Mouse (Mus musculus) neural tube, embryonic 14.5 days (tissue): ENCODE results near the gene Ccl2. TPM values are rescaled to one million over a fixed set of nuclear protein-coding genes. Genes with fewer than 3 reads are reported as not detected.

Experiments
- ATAC-seq: fragments of 200-750 bp; cut with Nextera tagmentation; 2 replicates; pipeline ENCODE4 v1.8.0; 2017; ENCODE audit warnings: low read depth, mild to moderate bottlenecking, moderate TSS enrichment, moderate library complexity
- H3K27ac ChIP-seq: fragments of 300-500 bp; sonication (generic); 2 replicates; pipeline ENCODE4 v1.5.1; 2014; ENCODE audit warnings: low read depth, mild to moderate bottlenecking, control low read depth, low read length, moderate library complexity, mixed read lengths
- H3K27me3 ChIP-seq: fragments of 300-500 bp; sonication (generic); 2 replicates; pipeline ENCODE4 v1.6.1; 2014; ENCODE audit warnings: low read length; ENCODE audit not compliant: control insufficient read depth, insufficient read depth
- H3K36me3 ChIP-seq: fragments of 300-500 bp; sonication (generic); 2 replicates; pipeline ENCODE4 v1.6.1; 2014; ENCODE audit warnings: low read length, mixed read lengths; ENCODE audit not compliant: control insufficient read depth, insufficient read depth
- H3K4me1 ChIP-seq: fragments of 300-500 bp; sonication (generic); 2 replicates; pipeline ENCODE4 v1.6.1; 2014; ENCODE audit warnings: low read length; ENCODE audit not compliant: control insufficient read depth, insufficient read depth
- H3K4me2 ChIP-seq: fragments of 300-500 bp; sonication (generic); 2 replicates; pipeline ENCODE4 v1.6.1; 2014; ENCODE audit warnings: mild to moderate bottlenecking, low read depth, low read length, control low read depth
- H3K4me3 ChIP-seq: fragments of 300-500 bp; sonication (generic); 2 replicates; pipeline ENCODE4 v1.5.1; 2014; ENCODE audit warnings: low read depth, low read length, control low read depth, mixed read lengths
- H3K9ac ChIP-seq: fragments of 300-500 bp; sonication (generic); replicated peaks from 2 replicates; pipeline ENCODE4 v1.6.1; 2014; ENCODE audit warnings: low read depth, mild to moderate bottlenecking, control low read depth, low read length, mixed read lengths
- H3K9me3 ChIP-seq: fragments of 300-500 bp; sonication (generic); 2 replicates; pipeline ENCODE4 v1.6.1; 2016; ENCODE audit warnings: low read length; ENCODE audit not compliant: control insufficient read depth
- WGBS: fragments of 180-500 bp; shearing (Covaris S2); extraction: QIAGEN DNeasy Blood & Tissue Kit; methylation state at CpG from one replicate; pipeline ENCODE4 v1.1.7; 2014; 5-methylcytosine and 5-hydroxymethylcytosine counted together
- polyA plus RNA-seq: library from polyadenylated mRNA; unstranded; fragments of >200 nt; fragmentation: Nextera tagmentation; extraction: Ambion mirVana; gene quantifications from 2 replicates; pipeline ENCODE4 v1.2.1, GENCODE M21; 2014

Gene Ccl2
- polyA plus RNA-seq, 1 experiment from 2014 or later, result 0.52 TPM

DNA sequence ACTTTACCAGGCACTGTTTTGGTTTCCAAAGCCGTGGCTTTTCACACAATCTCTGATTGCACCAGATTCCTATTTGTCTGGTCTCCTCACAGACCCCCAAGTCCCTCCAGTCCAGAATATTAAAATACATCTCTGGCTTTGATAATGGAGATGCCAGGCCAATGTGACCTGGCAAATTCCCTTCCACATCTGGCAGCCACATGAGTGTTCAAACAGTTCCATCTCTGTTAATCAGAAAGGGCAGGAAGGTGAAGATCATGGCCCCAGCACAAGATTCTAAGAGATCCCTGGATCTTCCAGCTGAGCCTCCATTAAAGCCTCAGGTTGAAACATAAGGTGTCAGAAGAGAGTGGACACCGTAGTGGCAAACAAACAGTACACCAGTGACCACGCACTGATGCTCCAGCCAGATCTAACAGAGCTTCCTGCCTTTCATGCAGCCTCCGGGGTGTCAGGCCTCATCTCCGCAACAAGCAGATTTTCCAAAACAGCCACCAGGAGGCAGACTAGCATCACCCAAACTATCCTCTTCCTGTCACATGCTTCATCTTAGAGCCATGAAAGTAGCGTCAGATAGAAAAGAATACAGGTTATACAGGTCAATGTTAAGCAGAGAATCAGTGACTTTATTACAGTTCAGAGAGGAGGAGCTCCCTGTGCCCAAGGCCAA, 12.5 kb downstream of the Ccl2 start:
- H3K36me3 ChIP-seq, result no peaks in the 10 kb centered on the region
- no peak overlapping the region for H3K4me2 ChIP-seq
- 45% methylated on average over 6 of the region's 6 CpGs for WGBS
- no peak for ATAC-seq
- H3K27ac ChIP-seq, result no peak overlapping the region
- H3K4me3 ChIP-seq, result no peak overlapping the region
- no peaks in the 10 kb centered on the region for H3K4me1 ChIP-seq
- no peaks in the 10 kb centered on the region for H3K9me3 ChIP-seq
- H3K9ac ChIP-seq, result no peak overlapping the region
- no peaks in the 10 kb centered on the region for H3K27me3 ChIP-seq

DNA sequence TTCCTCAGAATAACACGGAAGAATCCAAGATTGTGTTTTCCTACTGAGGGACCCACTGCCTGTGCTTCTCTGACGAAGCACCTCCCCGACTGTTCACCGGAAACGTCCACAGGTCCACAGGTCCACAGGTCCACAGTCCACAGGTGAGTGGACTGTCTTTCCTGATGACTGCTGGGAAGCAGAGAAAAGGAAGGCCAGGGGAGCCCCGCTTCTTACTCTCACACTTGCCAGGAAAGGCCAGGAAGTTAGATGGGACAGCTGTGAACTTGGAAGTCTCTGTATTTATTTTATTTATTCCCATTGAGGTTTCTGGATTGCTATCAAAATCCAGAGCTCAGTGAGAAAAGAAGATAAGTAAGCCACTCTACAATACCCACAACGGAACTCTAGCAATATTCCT, 18.5 kb downstream of the Ccl2 start:
- WGBS, result 87% methylated on average over 7 of the region's 7 CpGs
- ATAC-seq, result no peak
- H3K4me3 ChIP-seq, result no peak overlapping the region

DNA sequence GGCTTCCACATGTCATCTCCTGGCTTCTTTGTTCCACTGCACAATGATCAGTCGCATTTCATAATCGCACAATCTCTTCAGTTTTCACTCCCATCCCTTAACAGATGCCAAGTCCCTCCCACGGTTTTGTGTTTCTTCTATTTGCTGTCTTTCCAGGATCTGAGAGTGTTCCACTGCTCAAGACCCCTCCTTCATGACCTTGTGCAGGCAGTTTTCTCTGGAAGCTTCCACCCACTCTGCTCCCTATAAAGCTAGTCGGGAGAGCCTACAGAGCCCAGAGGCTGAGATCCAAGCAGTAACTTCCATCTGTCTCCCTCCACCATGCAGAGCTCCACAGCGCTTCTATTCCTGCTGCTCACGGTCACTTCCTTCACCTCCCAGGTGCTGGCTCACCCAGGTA, 22.3 kb downstream of the Ccl2 start, which contains the start of gene Ccl11:
Gene Ccl11 (plus strand): TSS at position 178 of the 400 bp plus-strand sequence.
- no peak within 1 kb of the TSS for H3K4me2 ChIP-seq
- no peaks in the 10 kb centered on the region for H3K9me3 ChIP-seq
- no peak within 1 kb of the TSS for H3K27ac ChIP-seq
- 83% methylated on average over 6 of the region's 6 CpGs for WGBS
- H3K4me1 ChIP-seq, result no peaks in the 10 kb centered on the region
- H3K27me3 ChIP-seq, result no peaks in the 10 kb centered on the region
- H3K4me3 ChIP-seq, result no peak within 1 kb of the TSS
- ATAC-seq, result no peak
- H3K9ac ChIP-seq, result no peak within 1 kb of the TSS
- no peaks in the 10 kb centered on the region for H3K36me3 ChIP-seq

More for the DNA sequence above, 18.5 kb downstream of the Ccl2 start:
- Histone ChIP-seq H3K9me3 (no peaks in the 10 kb centered on the region), H3K4me2 (no peak overlapping the region), H3K36me3 (no peaks in the 10 kb centered on the region), H3K9ac (no peak overlapping the region), H3K27me3 (no peaks in the 10 kb centered on the region), H3K4me1 (no peaks in the 10 kb centered on the region), H3K27ac (no peak overlapping the region)

DNA sequence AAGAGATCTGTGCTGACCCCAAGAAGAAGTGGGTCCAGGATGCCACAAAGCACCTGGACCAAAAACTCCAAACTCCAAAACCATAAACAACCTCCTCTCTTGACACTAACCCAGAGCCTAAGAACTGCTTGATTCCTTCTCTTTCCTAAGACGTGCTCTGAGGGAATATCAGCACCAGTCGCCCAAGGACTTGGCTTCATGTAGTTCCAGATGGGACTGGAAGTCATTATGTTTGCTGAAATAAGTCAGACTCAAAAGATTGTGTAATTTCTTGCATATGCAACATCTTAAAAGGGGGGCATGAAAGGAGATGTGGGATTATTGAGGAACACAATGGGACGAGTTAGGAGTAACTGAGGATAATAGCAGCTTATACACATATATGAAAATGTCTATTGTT, 26.9 kb downstream of the Ccl2 start:
- 83% methylated on average over 3 of the region's 3 CpGs for WGBS
- ATAC-seq, result no peak
- no peak overlapping the region for H3K27ac ChIP-seq
- H3K36me3 ChIP-seq, result no peaks in the 10 kb centered on the region
- H3K4me3 ChIP-seq, result no peak overlapping the region
- no peak overlapping the region for H3K4me2 ChIP-seq
- no peaks in the 10 kb centered on the region for H3K27me3 ChIP-seq
- no peaks in the 10 kb centered on the region for H3K4me1 ChIP-seq
- no peak overlapping the region for H3K9ac ChIP-seq
- no peaks in the 10 kb centered on the region for H3K9me3 ChIP-seq

DNA sequence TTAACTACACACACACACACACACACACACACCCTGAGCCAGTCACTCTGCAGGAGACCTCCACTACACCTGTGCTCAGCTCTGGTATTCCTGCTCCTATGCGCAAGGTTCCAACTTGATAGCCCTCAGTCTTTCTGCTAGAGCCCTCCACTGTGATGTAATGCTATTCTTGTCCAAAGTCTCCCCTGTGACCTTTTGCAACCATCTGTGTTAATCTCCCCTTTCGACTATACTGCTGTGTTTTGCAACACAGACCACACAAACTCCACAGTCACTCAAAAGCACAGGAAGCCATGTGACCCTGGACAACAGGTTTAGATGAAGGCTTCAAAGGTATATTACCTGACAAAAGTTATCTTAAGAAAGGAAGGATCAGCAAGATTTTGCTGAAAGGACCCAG, 28.1 kb downstream of the Ccl2 start:
- WGBS, result 85% methylated on average over 2 of the region's 2 CpGs
- no peaks in the 10 kb centered on the region for H3K9me3 ChIP-seq
- H3K9ac ChIP-seq, result no peak overlapping the region
- no peaks in the 10 kb centered on the region for H3K36me3 ChIP-seq
- no peak overlapping the region for H3K4me2 ChIP-seq
- no peaks in the 10 kb centered on the region for H3K4me1 ChIP-seq
- no peak for ATAC-seq
- no peak overlapping the region for H3K27ac ChIP-seq
- no peaks in the 10 kb centered on the region for H3K27me3 ChIP-seq
- H3K4me3 ChIP-seq, result no peak overlapping the region

DNA sequence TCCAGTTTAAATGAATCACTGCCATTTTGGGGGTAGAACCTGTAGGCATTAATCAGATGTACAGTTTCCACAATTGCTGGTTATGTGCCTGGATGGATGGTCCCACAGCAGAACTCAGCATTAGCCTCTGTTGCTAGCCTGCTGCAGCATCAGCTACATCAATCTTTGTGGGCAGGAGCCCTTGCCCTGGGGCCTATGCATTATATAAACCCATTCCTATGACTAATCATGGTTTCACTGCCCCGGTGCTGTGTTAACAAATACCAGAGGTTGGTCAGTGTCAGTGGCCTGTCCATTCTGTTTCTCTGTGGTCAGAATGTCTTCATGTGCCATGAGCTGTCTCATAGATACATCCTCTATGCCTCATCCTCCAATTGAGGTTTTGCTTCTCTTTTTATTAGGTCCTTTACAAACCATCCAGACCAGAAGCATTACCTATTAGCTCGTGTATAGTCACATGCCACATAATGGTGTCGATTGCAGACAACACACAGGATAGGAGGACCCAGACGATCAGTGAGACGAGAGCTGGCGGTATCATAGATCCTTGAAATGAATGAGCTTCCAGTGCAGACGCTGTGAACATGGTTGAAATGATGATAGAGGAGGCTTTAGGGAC, 31.7 kb downstream of the Ccl2 start:
- H3K27me3 ChIP-seq, result no peaks in the 10 kb centered on the region
- H3K4me1 ChIP-seq, result no peaks in the 10 kb centered on the region
- no peak overlapping the region for H3K4me3 ChIP-seq
- no peak overlapping the region for H3K27ac ChIP-seq
- H3K9me3 ChIP-seq, result no peaks in the 10 kb centered on the region
- no peak overlapping the region for H3K4me2 ChIP-seq
- no peaks in the 10 kb centered on the region for H3K36me3 ChIP-seq
- ATAC-seq, result no peak
- WGBS, result 76% methylated on average over 7 of the region's 7 CpGs
- no peak overlapping the region for H3K9ac ChIP-seq

DNA sequence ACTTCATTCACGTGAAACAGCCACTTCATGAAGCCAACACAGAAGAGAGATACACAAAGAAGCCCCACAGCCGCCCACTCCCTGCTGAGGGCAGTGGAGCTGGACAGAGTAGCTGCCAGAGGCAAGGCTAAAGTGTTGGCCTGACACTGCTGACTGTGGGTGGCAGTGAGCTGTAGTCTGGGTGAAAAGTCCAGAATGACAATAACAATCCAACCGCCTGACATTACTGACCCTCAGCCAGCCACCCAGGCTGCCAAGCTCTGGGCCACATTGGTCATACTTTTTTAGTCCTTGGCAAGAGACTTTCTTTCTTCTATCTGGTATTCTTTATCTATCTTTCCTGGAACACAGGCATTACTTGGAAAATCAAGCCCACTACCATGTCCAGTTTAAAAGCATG, 35.7 kb downstream of the Ccl2 start:
- no peak for ATAC-seq
- Histone ChIP-seq H3K36me3 (no peaks in the 10 kb centered on the region), H3K9me3 (no peaks in the 10 kb centered on the region), H3K27ac (no peak overlapping the region), H3K9ac (no peak overlapping the region), H3K4me3 (no peak overlapping the region), H3K4me2 (no peak overlapping the region), H3K4me1 (no peaks in the 10 kb centered on the region), H3K27me3 (no peaks in the 10 kb centered on the region)
- 85% methylated on average over 3 of the region's 3 CpGs for WGBS

DNA sequence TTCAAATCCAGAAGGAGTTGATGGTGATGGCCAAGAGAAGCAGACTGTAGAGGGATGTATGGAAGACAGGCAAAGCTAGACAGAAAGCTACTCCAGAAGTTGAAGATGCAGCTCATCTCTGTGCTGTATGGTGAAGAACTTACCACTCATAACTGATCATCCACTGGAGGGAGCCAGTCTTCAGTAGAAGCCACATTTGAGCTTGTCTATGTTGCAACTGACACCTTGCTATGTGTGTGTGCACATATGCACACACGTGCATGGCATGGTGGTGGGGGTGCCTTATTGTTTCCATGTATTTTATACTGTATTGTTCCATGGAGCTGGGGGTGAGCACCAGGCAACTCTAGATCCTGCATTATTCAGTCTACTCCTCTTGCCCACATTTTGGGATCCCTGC, 37.0 kb downstream of the Ccl2 start:
- H3K4me1 ChIP-seq, result no peaks in the 10 kb centered on the region
- 89% methylated on average over 1 of the region's 1 CpGs for WGBS

DNA sequence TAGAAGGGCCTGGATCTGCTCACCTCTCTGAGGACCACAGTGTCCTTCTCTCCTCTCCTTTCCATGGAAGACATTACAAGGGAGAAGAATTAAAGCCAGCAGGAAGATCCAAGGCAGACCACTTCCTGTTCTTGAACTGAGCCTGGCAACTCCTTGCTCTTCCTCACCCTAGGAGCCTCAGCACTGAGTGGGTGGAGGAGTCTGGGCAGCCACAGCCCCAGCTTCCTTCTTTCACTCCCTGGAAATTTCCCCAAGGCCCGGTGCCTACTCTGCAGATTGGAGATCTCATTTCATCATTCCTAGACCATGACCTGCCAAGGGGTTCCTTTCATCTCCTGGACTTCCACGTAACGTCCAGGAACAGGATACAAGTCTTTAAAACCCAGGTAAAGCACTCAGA, 37.6 kb downstream of the Ccl2 start:
- no peak overlapping the region for H3K4me2 ChIP-seq
- 80% methylated on average over 3 of the region's 3 CpGs for WGBS
- H3K27me3 ChIP-seq, result no peaks in the 10 kb centered on the region
- no peaks in the 10 kb centered on the region for H3K9me3 ChIP-seq
- no peaks in the 10 kb centered on the region for H3K4me1 ChIP-seq
- H3K4me3 ChIP-seq, result no peak overlapping the region
- H3K9ac ChIP-seq, result no peak overlapping the region
- H3K27ac ChIP-seq, result no peak overlapping the region
- no peak for ATAC-seq
- no peaks in the 10 kb centered on the region for H3K36me3 ChIP-seq

More for the DNA sequence above, 37.0 kb downstream of the Ccl2 start:
- H3K27me3 ChIP-seq, result no peaks in the 10 kb centered on the region
- no peak overlapping the region for H3K4me2 ChIP-seq
- no peak overlapping the region for H3K9ac ChIP-seq
- H3K4me3 ChIP-seq, result no peak overlapping the region
- no peaks in the 10 kb centered on the region for H3K36me3 ChIP-seq
- H3K27ac ChIP-seq, result no peak overlapping the region
- no peak for ATAC-seq
- no peaks in the 10 kb centered on the region for H3K9me3 ChIP-seq
